Mouse (Mus musculus): ENCODE data around the gene B4galt2. TPM values are rescaled to one million over a fixed set of nuclear protein-coding genes. Genes with fewer than 3 reads are reported as not detected.

Gene B4galt2
- polyA plus RNA-seq, 1 experiment from 2014 or later: 10.5 TPM

GRCm38 (mm10) chr4:117849506-117849905, 33.8 kb downstream of the B4galt2 start:
- H3K27me3 ChIP-seq (replicated peaks; ENCODE audit: control insufficient read depth, insufficient read depth, low read length): no peaks in the 10 kb centered on the region
- H3K27ac ChIP-seq (ENCODE audit: low read length): no peak overlapping the region
- no peaks in the 10 kb centered on the region for H3K36me3 ChIP-seq (ENCODE audit: control insufficient read depth, insufficient read depth, low read length)
- H3K4me3 ChIP-seq (ENCODE audit: low read length): no peak overlapping the region
- H3K4me2 ChIP-seq (ENCODE audit: low read depth, low read length): no peak overlapping the region
- H3K4me1 ChIP-seq (ENCODE audit: control insufficient read depth, insufficient read depth, low read length): no peaks in the 10 kb centered on the region
- 69% methylated on average over 5 of the region's 5 CpGs for WGBS
- H3K9me3 ChIP-seq (ENCODE audit: control insufficient read depth, low read length): no peaks in the 10 kb centered on the region
- H3K9ac ChIP-seq (ENCODE audit: low read depth, low read length): no peak overlapping the region
- no peak for ATAC-seq

- H3K9ac ChIP-seq (ENCODE audit: low read depth, low read length): no peak overlapping the region
- no peaks in the 10 kb centered on the region for H3K9me3 ChIP-seq (ENCODE audit: control insufficient read depth, low read length)
- no peaks in the 10 kb centered on the region for H3K4me1 ChIP-seq (ENCODE audit: control insufficient read depth, insufficient read depth, low read length)
- H3K27me3 ChIP-seq (replicated peaks; ENCODE audit: control insufficient read depth, insufficient read depth, low read length): no peaks in the 10 kb centered on the region
- WGBS: 54% methylated on average over 17 of the region's 17 CpGs
- ATAC-seq: no peak
- no peaks in the 10 kb centered on the region for H3K36me3 ChIP-seq (ENCODE audit: control insufficient read depth, insufficient read depth, low read length)
- no peak overlapping the region for H3K4me2 ChIP-seq (ENCODE audit: low read depth, low read length)
- no peak overlapping the region for H3K4me3 ChIP-seq (ENCODE audit: low read length)
- no peak overlapping the region for H3K27ac ChIP-seq (ENCODE audit: low read length)
Observed at GRCm38 (mm10) chr4:117849063-117849462, 34.2 kb downstream of the B4galt2 start.

DNA sequence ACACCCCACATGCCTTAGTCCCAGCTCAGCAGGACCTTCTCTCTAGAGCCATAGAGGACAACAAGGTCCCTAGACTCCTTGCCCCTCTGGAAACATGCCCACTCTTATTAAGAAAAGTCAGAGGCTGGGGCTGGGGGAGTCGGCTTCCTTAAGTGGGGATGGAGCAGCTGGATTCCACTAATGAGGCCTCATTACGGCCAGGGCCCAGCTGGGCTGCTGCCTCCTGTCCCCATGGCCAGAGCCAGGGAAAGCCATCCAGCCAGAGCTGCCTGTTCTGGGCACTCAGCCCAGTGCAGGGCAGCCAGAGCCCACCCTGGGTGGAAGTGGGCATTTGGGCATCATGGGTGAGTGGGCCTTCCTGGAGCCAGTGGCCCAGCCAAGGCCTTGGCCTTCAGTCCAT, 36.3 kb downstream of the B4galt2 start:
- H3K27ac ChIP-seq (ENCODE audit: low read length): peak overlapping the region; percentile 42; the same call in 1 of the 2 replicates
- H3K9me3 ChIP-seq (ENCODE audit: control insufficient read depth, low read length): no peaks in the 10 kb centered on the region
- WGBS: 54% methylated on average over 2 of the region's 2 CpGs

GRCm38 (mm10) chr4:117846261-117846660, 37.0 kb downstream of the B4galt2 start:
- Histone ChIP-seq H3K9me3 (ENCODE audit: control insufficient read depth, low read length) (no peaks in the 10 kb centered on the region), H3K9ac (ENCODE audit: low read depth, low read length) (no peak overlapping the region), H3K4me1 (ENCODE audit: control insufficient read depth, insufficient read depth, low read length) (no peaks in the 10 kb centered on the region), H3K27me3 (replicated peaks; ENCODE audit: control insufficient read depth, insufficient read depth, low read length) (no peaks in the 10 kb centered on the region), H3K4me2 (ENCODE audit: low read depth, low read length) (no peak overlapping the region), H3K36me3 (ENCODE audit: control insufficient read depth, insufficient read depth, low read length) (no peaks in the 10 kb centered on the region), H3K4me3 (ENCODE audit: low read length) (no peak overlapping the region), H3K27ac (ENCODE audit: low read length) (no peak overlapping the region)
- ATAC-seq: no peak
- WGBS: 96% methylated on average over 4 of the region's 4 CpGs

More for the DNA sequence above, 36.3 kb downstream of the B4galt2 start:
- Histone ChIP-seq H3K9ac (ENCODE audit: low read depth, low read length) (no peak overlapping the region), H3K4me3 (ENCODE audit: low read length) (no peak overlapping the region), H3K4me2 (ENCODE audit: low read depth, low read length) (no peak overlapping the region), H3K27me3 (replicated peaks; ENCODE audit: control insufficient read depth, insufficient read depth, low read length) (no peaks in the 10 kb centered on the region), H3K4me1 (ENCODE audit: control insufficient read depth, insufficient read depth, low read length) (no peaks in the 10 kb centered on the region), H3K36me3 (ENCODE audit: control insufficient read depth, insufficient read depth, low read length) (no peaks in the 10 kb centered on the region)
- peak; percentile 34; the same call in 1 of the 2 replicates for ATAC-seq

- H3K4me1 ChIP-seq (ENCODE audit: control insufficient read depth, insufficient read depth, low read length): no peaks in the 10 kb centered on the region
- ATAC-seq: no peak
- 83% methylated on average over 11 of the region's 11 CpGs for WGBS
- no peak overlapping the region for H3K4me3 ChIP-seq (ENCODE audit: low read length)
- H3K4me2 ChIP-seq (ENCODE audit: low read depth, low read length): no peak overlapping the region
- no peaks in the 10 kb centered on the region for H3K36me3 ChIP-seq (ENCODE audit: control insufficient read depth, insufficient read depth, low read length)
- H3K27ac ChIP-seq (ENCODE audit: low read length): no peak overlapping the region
- H3K9ac ChIP-seq (ENCODE audit: low read depth, low read length): no peak overlapping the region
- no peaks in the 10 kb centered on the region for H3K27me3 ChIP-seq (replicated peaks; ENCODE audit: control insufficient read depth, insufficient read depth, low read length)
- no peaks in the 10 kb centered on the region for H3K9me3 ChIP-seq (ENCODE audit: control insufficient read depth, low read length)
Observed at GRCm38 (mm10) chr4:117845316-117845715, 38.0 kb downstream of the B4galt2 start.

- no peak overlapping the region for H3K4me2 ChIP-seq (ENCODE audit: low read depth, low read length)
- H3K4me1 ChIP-seq (ENCODE audit: control insufficient read depth, insufficient read depth, low read length): no peaks in the 10 kb centered on the region
- ATAC-seq: no peak
- H3K9ac ChIP-seq (ENCODE audit: low read depth, low read length): no peak overlapping the region
- 86% methylated on average over 5 of the region's 5 CpGs for WGBS
- H3K9me3 ChIP-seq (ENCODE audit: control insufficient read depth, low read length): no peaks in the 10 kb centered on the region
- no peaks in the 10 kb centered on the region for H3K27me3 ChIP-seq (replicated peaks; ENCODE audit: control insufficient read depth, insufficient read depth, low read length)
- no peak overlapping the region for H3K4me3 ChIP-seq (ENCODE audit: low read length)
- H3K27ac ChIP-seq (ENCODE audit: low read length): no peak overlapping the region
- H3K36me3 ChIP-seq (ENCODE audit: control insufficient read depth, insufficient read depth, low read length): no peaks in the 10 kb centered on the region
Observed at GRCm38 (mm10) chr4:117844467-117844866, 38.8 kb downstream of the B4galt2 start.

- H3K9ac ChIP-seq (ENCODE audit: low read depth, low read length): no peak overlapping the region
- 90% methylated on average over 5 of the region's 5 CpGs for WGBS
- no peak for ATAC-seq
Observed at GRCm38 (mm10) chr4:117843101-117843500, 40.2 kb downstream of the B4galt2 start.

DNA sequence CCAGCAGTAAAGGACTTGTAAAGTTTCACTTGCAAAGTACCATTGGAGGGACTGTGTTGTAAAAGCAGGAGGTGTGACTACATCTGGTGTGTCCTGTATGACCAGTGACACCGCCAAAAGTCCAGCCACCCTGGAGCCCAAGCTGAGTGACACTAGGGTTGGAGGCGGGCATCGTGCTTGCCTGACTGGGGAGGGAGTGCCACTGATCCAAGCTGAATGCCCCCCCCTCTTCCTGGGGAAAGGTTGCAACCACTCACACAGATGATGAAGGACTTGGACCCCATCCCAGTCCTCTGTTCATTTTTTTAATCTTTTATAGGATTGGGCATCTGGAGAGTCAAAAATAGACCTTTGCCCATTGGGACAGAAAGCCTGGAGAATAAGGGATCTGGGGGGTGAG, 41.7 kb downstream of the B4galt2 start:
- Histone ChIP-seq H3K27ac (ENCODE audit: low read length) (no peak overlapping the region), H3K4me2 (ENCODE audit: low read depth, low read length) (no peak overlapping the region), H3K9me3 (ENCODE audit: control insufficient read depth, low read length) (no peaks in the 10 kb centered on the region), H3K4me1 (ENCODE audit: control insufficient read depth, insufficient read depth, low read length) (peaks cover 7% of the 10 kb centered on the region; the same call in 1 of the 2 replicates), H3K27me3 (replicated peaks; ENCODE audit: control insufficient read depth, insufficient read depth, low read length) (no peaks in the 10 kb centered on the region), H3K9ac (ENCODE audit: low read depth, low read length) (no peak overlapping the region), H3K4me3 (ENCODE audit: low read length) (no peak overlapping the region), H3K36me3 (ENCODE audit: control insufficient read depth, insufficient read depth, low read length) (no peaks in the 10 kb centered on the region)
- 57% methylated on average over 3 of the region's 3 CpGs for WGBS
- no peak for ATAC-seq

More at GRCm38 (mm10) chr4:117843101-117843500, 40.2 kb downstream of the B4galt2 start:
- Histone ChIP-seq H3K36me3 (ENCODE audit: control insufficient read depth, insufficient read depth, low read length) (no peaks in the 10 kb centered on the region), H3K4me1 (ENCODE audit: control insufficient read depth, insufficient read depth, low read length) (no peaks in the 10 kb centered on the region), H3K4me2 (ENCODE audit: low read depth, low read length) (no peak overlapping the region), H3K4me3 (ENCODE audit: low read length) (no peak overlapping the region), H3K9me3 (ENCODE audit: control insufficient read depth, low read length) (no peaks in the 10 kb centered on the region), H3K27ac (ENCODE audit: low read length) (no peak overlapping the region), H3K27me3 (replicated peaks; ENCODE audit: control insufficient read depth, insufficient read depth, low read length) (no peaks in the 10 kb centered on the region)

DNA sequence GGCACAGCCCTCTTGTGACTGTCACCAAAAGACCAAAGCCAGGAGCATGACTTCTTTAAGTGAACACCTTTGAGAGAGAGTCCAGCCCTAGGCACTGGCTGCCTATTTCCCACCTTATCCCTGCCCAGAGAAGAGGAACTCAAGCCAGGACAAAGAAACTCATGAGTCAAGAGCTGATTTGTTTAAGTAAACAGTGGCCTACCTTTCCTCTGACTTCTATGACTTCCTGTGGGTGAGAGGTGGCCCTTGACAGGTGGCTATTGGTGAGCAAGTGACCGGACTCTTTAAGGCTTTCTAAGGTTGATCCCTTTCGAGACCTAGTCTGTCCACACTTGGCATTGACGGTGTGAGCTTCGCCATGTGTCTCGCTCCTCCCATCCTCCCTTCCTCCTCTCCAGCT, 42.5 kb downstream of the B4galt2 start:
- WGBS: 87% methylated on average over 5 of the region's 5 CpGs
- H3K9ac ChIP-seq (ENCODE audit: low read depth, low read length): no peak overlapping the region
- no peak overlapping the region for H3K4me3 ChIP-seq (ENCODE audit: low read length)
- H3K9me3 ChIP-seq (ENCODE audit: control insufficient read depth, low read length): no peaks in the 10 kb centered on the region
- no peak overlapping the region for H3K4me2 ChIP-seq (ENCODE audit: low read depth, low read length)
- no peaks in the 10 kb centered on the region for H3K27me3 ChIP-seq (replicated peaks; ENCODE audit: control insufficient read depth, insufficient read depth, low read length)
- peaks cover 7% of the 10 kb centered on the region; the same call in 1 of the 2 replicates for H3K4me1 ChIP-seq (ENCODE audit: control insufficient read depth, insufficient read depth, low read length)
- ATAC-seq: no peak
- H3K27ac ChIP-seq (ENCODE audit: low read length): no peak overlapping the region
- no peaks in the 10 kb centered on the region for H3K36me3 ChIP-seq (ENCODE audit: control insufficient read depth, insufficient read depth, low read length)

GRCm38 (mm10) chr4:117839366-117839765, 43.9 kb downstream of the B4galt2 start:
- WGBS: 77% methylated on average over 6 of the region's 6 CpGs
- no peak overlapping the region for H3K27ac ChIP-seq (ENCODE audit: low read length)
- peaks cover 12% of the 10 kb centered on the region for H3K4me1 ChIP-seq (ENCODE audit: control insufficient read depth, insufficient read depth, low read length)
- no peaks in the 10 kb centered on the region for H3K36me3 ChIP-seq (ENCODE audit: control insufficient read depth, insufficient read depth, low read length)
- ATAC-seq: no peak
- H3K9me3 ChIP-seq (ENCODE audit: control insufficient read depth, low read length): no peaks in the 10 kb centered on the region
- H3K27me3 ChIP-seq (replicated peaks; ENCODE audit: control insufficient read depth, insufficient read depth, low read length): no peaks in the 10 kb centered on the region
- H3K4me3 ChIP-seq (ENCODE audit: low read length): no peak overlapping the region
- H3K9ac ChIP-seq (ENCODE audit: low read depth, low read length): no peak overlapping the region
- H3K4me2 ChIP-seq (ENCODE audit: low read depth, low read length): no peak overlapping the region

Data from intestine, embryonic 16.5 days (tissue).